Mouse (Mus musculus) cortical plate, adult 2 months (tissue): ENCODE measurements around the gene Tead1. TPM values are rescaled to one million over a fixed set of nuclear protein-coding genes. Genes with fewer than 3 reads are reported as not detected.
A peak's percentile ranks its signal among the peaks of the same experiment; 100 is the strongest.

Experiments
- H3K27ac ChIP-seq: fragments of 200-500 bp; 2 replicates; pipeline ENCODE4 v1.5.1; 2012; ENCODE audit warnings: low read length, control low read depth, inconsistent platforms; ENCODE audit not compliant: insufficient read depth
- H3K4me1 ChIP-seq: fragments of 200-500 bp; 2 replicates; pipeline ENCODE4 v1.6.1; 2011; ENCODE audit warnings: low read length; ENCODE audit not compliant: control insufficient read depth, insufficient read depth
- H3K4me3 ChIP-seq: fragments of 200-500 bp; 2 replicates; pipeline ENCODE4 v1.5.1; 2011; ENCODE audit warnings: mild to moderate bottlenecking, low read length, control low read depth; ENCODE audit not compliant: insufficient read depth
- CTCF ChIP-seq: fragments of 200-500 bp; IDR thresholded peaks from 2 replicates; pipeline ENCODE4 v1.5.1; 2011; ENCODE audit warnings: mild to moderate bottlenecking, control low read depth, low read length; ENCODE audit not compliant: insufficient read depth; ENCODE audit errors: extremely low read depth
- POLR2A ChIP-seq: fragments of 200-500 bp; IDR thresholded peaks from 2 replicates; pipeline ENCODE4 v1.6.1; 2011; ENCODE audit warnings: mild to moderate bottlenecking, low read length, control low read depth; ENCODE audit not compliant: insufficient read depth; ENCODE audit errors: extremely low read depth
- polyA plus RNA-seq: library from polyadenylated mRNA; depleted of rRNA; stranded (reverse); fragments of >200 nt; gene quantifications from 2 replicates; pipeline ENCODE4 v1.2.3, GENCODE M21; 2012

Tead1 gene
- polyA plus RNA-seq, 1 experiment, result 6.4 TPM

DNA sequence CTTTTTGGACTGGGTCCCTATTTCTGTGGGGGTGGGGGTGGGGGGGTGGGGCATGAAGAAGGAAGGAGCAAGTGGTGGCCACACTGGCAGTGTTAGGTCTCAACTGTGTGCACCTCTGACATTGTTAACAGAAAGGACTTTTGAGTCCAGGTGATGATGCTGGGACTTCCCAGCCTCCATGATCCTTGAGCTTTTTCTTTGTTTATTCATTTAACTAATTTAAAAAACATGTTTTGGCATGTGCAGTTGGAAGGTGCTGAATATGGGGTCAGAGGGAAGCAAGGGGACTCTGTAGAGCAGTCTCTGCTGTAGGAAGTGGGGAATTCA, 149.5 kb downstream of the Tead1 start:
- peaks cover 6% of the 10 kb centered on the region; the same call in 1 of the 2 replicates for H3K4me1 ChIP-seq
- no peak overlapping the region for H3K4me3 ChIP-seq
- H3K27ac ChIP-seq, result no peak overlapping the region
- TF ChIP-seq POLR2A (no peak), CTCF (no peak)

DNA sequence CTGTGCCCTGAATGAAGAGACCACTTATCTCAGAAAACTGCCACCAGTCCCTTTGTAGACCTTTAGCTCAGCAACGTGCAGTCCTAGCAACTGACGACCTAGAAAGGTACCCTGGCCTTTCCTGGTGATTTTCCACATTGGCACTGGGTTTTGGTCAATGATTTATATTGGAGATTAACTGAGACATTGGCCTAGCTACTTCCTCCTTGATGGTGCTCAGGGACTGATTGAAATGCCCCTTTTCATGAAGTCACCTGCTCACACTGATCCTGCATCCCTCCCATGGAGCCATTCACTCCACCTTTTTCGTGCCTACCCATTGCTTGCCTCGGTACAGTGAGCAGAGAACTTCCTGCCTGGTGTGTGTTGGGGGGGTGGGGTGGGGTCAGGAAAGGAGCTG, 151.8 kb downstream of the Tead1 start:
- Histone ChIP-seq H3K4me1 (0 out of 2 replicates have a peak, but pooled peaks cover 2% of the 10 kb centered on the region), H3K4me3 (no peak overlapping the region), H3K27ac (no peak overlapping the region)
- no peak for TF ChIP-seq POLR2A
- no peak for TF ChIP-seq CTCF

DNA sequence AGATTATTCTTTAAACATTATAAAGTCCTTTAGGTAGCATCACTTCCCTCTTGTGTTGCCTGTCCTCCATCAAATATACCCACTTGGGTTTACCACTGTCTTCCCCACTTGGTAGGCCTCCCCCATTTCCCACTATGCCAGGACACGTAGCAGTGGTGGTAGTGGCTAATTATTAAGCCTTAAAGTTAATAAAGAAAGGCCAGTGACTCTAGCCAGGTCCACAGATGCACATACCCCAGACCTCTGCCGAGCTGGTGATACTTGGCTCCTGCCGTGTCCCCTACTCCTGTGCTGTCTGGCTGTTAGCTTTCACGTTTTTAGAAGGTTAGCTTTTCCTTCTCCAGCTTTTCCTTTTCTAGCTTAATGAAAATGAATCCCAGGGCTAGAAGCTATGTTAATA, 152.3 kb downstream of the Tead1 start:
- H3K27ac ChIP-seq, result no peak overlapping the region

DNA sequence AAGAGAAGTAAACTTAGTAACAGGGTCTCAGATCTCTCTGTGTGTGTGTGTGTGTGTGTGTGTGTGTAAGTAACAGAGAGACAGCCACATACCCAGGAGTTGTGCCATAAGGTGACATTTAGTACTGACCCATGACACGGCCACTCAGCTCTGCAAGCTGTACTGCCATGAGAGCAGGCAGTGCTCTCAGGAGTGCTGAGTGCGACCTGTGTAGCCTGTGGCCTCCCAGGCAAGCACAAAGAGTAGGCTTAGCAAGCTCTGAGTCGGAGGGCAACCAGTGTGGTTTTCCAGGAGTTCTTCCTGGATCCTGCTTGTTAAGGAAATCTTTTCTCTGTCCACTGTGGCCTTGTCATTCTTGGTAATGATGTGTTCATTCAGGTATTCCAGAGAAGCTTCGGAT, 154.0 kb downstream of the Tead1 start:
- Histone ChIP-seq H3K27ac (no peak overlapping the region), H3K4me3 (no peak overlapping the region), H3K4me1 (no peaks in the 10 kb centered on the region)
- TF ChIP-seq POLR2A (no peak), CTCF (no peak)

More for the DNA sequence above, 152.3 kb downstream of the Tead1 start:
- Histone ChIP-seq H3K4me1 (no peaks in the 10 kb centered on the region), H3K4me3 (no peak overlapping the region)
- TF ChIP-seq POLR2A (no peak), CTCF (no peak)

DNA sequence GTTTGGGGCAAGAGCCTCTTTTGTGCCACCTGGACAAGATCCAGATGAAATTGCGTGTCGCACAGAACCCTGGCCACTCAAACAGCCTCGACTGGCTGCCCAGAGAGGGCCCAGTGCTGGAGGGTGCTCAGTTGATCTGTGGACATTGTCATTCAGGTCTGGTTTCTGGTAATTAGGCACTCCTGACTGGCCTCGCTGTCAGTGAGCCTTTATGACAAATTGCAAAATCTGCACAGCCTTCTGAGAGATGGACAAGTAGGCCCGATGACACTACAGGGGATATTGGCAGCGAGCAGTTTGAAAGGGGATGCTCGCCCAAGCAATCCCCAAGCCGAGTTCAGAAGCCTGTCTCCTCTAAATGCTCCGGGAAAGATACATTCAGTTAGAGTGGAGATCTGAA, 157.0 kb downstream of the Tead1 start:
- no peak for TF ChIP-seq CTCF
- no peak for TF ChIP-seq POLR2A
- H3K4me1 ChIP-seq, result peaks cover 3% of the 10 kb centered on the region; the same call in 1 of the 2 replicates
- no peak overlapping the region for H3K27ac ChIP-seq
- no peak overlapping the region for H3K4me3 ChIP-seq

DNA sequence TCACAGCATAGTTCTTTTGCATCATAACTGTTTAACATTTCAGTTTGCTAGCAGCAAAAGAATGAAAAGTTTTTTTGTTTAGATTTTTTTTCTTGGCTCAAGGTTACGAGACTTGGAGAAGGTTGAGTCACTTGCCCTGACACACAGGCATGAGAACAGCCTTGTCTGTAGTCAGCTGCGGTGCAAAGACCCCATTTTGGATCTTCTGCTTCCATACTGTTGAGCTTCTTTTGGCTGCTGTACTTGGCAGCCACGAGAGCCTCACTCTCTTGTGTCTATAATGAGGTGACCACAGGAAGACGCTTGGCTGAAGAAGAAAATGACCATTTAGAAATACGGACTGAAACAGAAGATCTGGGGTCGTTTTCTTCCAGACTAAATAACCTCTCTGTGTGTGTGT, 159.0 kb downstream of the Tead1 start:
- Histone ChIP-seq H3K4me3 (no peak overlapping the region), H3K27ac (no peak overlapping the region), H3K4me1 (peaks cover 3% of the 10 kb centered on the region; the same call in 1 of the 2 replicates)
- TF ChIP-seq POLR2A (no peak), CTCF (no peak)

DNA sequence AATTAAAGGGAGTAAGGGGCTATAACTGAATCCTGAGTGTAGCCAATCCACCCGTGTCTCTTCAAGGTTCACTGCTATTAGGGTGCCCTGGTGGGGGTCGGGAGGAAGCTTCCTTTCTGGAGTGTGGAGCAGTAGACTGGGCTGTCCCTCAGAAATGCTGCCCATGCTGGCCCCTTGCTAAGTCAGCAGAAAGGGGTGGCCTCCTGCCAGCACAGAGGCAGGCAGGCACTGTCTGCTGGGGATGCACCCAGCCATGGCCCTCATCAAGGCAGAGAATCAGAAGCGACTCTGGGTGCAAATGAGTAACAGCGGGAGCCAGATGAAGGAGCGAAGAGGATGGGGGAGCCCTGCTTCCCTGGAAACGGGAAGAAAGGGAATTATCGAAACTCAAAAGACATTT, 161.2 kb downstream of the Tead1 start:
- H3K27ac ChIP-seq, result 0 out of 2 replicates have a peak overlapping the region, but pooled peaks have one; percentile 7
- H3K4me1 ChIP-seq, result peaks cover 3% of the 10 kb centered on the region; the same call in 1 of the 2 replicates
- H3K4me3 ChIP-seq, result no peak overlapping the region
- TF ChIP-seq CTCF, result no peak
- TF ChIP-seq POLR2A, result no peak

DNA sequence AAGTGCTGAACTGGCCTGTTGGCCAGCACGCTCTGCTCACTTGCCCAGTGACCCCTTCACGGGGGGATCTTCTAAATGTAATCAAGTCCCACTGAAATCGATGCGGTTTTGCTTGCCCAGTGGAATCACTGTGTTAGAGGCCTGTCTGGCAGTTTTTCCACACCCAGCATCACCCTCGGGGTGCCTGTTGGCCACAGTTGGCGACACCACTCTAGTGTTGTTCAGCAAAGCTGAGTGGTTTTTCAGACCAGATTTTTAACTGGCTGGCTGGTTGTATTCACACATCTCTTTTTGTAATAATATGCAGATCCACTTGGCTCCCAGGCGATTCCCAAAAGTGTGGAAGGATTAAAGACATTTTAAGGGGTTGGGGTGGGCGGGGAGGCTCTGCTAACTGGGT, 161.8 kb downstream of the Tead1 start:
- Histone ChIP-seq H3K27ac (0 out of 2 replicates have a peak overlapping the region, but pooled peaks have one; percentile 7), H3K4me1 (peaks cover 3% of the 10 kb centered on the region; the same call in 1 of the 2 replicates), H3K4me3 (no peak overlapping the region; the same call in 1 of the 2 replicates)
- TF ChIP-seq CTCF, result no peak
- TF ChIP-seq POLR2A, result no peak

DNA sequence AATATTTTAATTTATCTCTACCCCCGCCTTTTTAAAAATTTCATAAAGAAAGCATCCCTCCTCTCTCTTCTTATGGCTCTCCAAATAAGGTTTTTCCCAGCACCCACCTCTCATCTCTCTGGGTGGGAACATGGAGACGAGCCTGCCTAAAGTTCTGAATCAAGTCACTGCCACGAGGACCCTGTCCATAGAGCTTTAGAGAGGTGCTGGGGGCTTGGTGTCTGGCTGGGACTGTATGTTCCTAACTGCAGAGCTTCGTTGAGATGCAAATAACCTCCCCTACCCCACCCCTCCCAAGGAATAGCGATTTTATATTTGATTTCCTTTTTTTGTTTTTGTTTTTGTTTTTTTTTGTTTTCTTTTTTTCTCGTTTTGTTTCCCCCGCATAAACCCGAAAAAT, 162.4 kb downstream of the Tead1 start:
- Histone ChIP-seq H3K27ac (no peak overlapping the region; the same call in 1 of the 2 replicates), H3K4me3 (peak overlapping the region; percentile 13; the same call in 1 of the 2 replicates), H3K4me1 (peaks cover 3% of the 10 kb centered on the region; the same call in 1 of the 2 replicates)
- TF ChIP-seq CTCF, result no peak
- TF ChIP-seq POLR2A, result no peak

DNA sequence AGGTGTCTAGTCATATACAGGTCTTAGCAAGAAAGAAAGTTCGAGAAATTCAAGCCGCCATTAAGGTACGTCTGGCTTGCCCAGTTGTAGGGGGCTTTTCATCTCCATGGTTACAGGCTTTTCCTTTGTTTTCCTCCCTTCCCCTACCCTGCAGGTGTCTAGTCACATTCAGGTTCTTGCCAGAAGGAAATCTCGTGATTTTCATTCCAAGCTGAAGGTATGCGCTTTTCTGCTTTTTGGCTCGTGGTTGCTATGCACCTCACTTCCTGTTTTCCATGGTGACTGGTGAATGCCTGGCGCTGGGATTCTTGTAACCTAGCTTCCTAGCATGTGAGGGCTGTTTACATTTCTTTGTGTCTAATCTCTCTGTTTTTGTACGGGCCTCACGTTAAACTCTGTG, 162.8 kb downstream of the Tead1 start:
- Histone ChIP-seq H3K4me1 (peaks cover 3% of the 10 kb centered on the region; the same call in 1 of the 2 replicates), H3K4me3 (peak overlapping the region; percentile 13; the same call in 1 of the 2 replicates), H3K27ac (no peak overlapping the region)
- TF ChIP-seq POLR2A (no peak), CTCF (no peak)
